Mouse (Mus musculus): ENCODE data around the gene Rsrc2.

- TF ChIP-seq POLR2A (IDR thresholded peaks at IDR 0.05; ENCODE audit: borderline replicate concordance, extremely low read depth, low read depth, low read length) (no peak), CTCF (IDR thresholded peaks at IDR 0.05; ENCODE audit: insufficient read depth, low read length) (no peak)
Measured at GRCm38 (mm10) chr5:123679106-123679505, 70.1 kb downstream of the Rsrc2 start.
